Mouse (Mus musculus) lung, adult 18-20 months (tissue): ENCODE measurements around the gene Slc10a1.

Experiments
- DNase-seq, 2 experiments: peaks; one replicate each; pipeline ENCODE4 v3.0.0; 2022; ENCODE audit warnings: mixed read lengths in 2 of 2

Slc10a1 gene

DNA sequence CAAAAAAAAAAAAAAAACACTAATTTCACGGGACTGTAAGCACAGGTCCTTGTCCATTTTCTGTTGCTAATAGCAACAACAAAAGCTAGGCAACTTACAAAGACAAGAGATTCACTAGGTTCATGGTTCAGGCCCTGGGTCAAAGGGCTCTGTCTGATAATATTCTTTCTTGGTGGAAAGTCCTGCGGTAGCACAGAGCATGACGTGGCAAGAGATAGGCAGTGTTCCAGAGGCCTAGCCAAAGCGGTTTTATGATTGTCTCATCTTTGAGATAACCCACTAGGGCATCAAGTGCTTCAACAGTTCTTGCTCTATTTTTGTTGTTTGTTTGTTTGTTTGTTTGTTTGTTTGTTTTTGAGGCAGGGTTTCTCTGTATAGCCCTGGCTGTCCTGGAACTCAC lies 42.0 kb downstream of the Slc10a1 start:
- DNase-seq, result no peak

DNA sequence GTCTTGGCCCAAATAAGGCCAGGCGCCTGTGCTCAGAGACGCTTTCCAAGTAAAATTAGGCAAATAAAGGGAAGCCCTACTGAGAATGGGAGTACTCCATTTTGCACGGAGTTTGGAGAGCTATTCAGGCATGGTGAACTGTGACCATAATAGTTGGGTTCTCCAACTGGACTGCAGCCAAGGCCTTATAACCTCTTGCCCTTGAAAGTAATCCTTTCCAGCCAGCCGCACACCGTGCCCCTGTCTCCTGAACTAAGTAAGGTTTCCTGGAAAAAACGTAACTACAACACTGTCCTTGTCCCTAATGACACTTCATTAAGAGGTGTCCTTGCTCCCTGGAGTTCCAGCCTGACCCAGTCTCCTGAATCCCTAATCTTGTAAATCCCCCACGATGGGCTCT lies 42.6 kb downstream of the Slc10a1 start:
- DNase-seq, result no peak

DNA sequence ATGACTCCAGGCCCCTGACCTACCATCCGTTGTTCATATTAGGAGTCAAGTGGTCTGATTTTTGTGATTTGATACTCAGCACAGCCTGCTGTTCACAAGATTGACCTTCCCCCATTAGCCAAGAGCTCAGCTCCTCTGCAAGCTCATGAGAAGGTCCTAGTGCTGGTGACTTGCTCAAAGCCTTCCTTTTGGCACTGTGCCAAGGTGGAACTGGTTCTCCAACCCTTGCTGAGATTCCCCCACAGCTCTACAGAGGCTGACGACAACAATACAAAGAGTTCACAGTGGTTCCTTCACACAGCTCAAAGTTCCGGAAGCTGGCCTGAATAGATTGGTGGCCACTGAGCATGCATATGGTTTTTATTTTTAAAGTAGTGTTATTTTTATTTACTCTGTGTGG lies 44.3 kb downstream of the Slc10a1 start:
- peak; percentile 70 to 86 for DNase-seq

DNA sequence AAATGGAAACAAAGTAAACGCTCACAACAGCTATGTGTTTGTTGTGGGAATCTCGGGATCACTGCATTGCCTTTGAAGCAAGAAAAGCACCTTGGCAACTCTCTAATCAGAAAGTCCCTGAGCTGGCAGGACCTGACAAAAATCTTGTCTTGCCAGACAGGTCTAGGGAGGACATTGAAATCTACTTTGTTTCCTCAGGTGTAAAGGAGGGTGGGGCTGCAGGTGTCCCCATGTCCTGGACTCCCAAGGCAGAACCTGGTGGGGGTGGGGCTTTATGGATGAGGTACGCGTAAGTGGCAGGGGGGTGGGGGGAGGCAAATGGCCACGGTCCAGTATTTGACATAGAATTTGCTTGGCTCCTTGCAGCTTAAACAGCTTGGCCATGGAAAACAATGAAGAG lies 44.9 kb downstream of the Slc10a1 start:
- peak in 1 of 2 experiments; percentile 38 for DNase-seq

DNA sequence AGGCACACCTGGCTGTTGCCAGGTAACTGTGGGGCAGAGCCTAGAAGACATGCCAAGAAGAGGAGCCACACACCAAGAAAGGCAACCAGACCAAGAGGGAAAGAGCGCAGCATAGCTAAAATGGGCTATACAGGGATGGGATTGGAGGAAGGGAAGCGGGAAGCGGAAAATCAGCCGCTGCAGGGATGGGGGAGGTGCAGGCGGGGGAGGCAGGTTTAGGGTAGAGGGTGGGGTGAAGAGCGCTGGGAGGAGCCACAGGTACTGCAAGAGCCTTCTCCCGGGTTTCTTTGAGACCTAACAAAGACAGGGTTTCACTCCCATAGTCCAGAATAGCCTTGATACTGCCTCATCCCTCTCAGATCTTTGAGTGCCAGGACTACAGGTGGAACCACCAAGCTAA lies 45.6 kb downstream of the Slc10a1 start:
- DNase-seq, result peak; percentile 53 to 60

DNA sequence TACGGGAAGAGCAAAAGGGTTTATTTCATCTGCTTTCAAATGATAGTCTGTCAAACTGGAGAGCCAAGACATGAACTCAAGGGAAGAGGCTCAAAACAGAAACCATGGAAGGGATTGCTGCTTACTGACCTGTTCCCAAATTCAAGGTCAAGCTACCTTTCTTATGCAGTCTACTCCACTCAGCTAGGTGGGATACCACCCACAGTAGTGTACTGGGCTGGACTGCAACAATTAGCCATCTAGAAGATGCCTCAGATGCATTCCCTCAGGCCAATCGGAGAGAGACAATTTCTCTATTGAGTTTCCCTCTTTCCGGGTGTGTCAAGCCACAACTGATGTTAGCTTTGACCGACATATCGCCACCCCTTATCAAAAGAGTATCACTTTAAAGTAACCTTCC lies 47.2 kb downstream of the Slc10a1 start:
- no peak for DNase-seq

DNA sequence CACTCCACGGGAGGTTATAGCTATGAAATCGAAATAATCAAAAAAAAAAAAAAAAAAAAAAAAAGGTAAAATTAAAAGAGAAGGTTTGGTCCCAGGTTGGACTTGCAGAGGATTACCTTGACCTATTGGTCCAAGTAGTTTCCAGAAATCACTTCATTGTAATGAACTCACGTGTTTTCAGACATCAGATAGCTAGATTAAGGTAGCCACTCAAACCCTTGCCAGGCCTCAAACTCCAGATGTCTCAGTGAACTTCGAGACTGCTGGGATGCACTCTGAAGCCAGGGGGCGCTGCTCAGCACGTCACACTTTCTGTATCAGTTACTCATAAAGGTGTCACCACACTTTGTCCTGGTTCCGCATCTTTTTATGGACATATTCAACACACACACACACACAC lies 50.7 kb downstream of the Slc10a1 start:
- peak; percentile 46 to 65 for DNase-seq

DNA sequence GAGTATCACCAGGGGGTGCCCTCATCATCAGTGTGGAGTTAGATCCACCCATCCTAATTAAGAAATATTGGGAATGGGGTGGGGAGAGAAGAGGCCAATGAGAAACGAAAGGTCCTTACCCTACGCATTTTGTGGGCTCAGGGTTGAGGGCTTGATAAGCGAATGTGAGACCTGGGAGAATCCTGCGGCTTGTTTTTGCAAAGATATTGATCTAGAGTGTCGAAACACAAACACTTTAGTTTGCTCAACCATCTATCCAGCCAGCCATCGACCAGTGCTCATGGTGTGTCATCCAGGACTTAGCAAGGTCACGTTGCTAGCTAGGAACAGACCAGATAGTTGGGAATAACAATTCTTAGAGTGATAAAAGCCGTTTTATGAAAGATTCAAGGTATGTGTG lies 58.9 kb downstream of the Slc10a1 start:
- no peak for DNase-seq
